Comparison of ENCODE assay signal across 21 mouse cellular contexts in genomic region chr6:72792641-72793040, GRCm38 (mm10). TPM values are rescaled to one million over a fixed set of nuclear protein-coding genes. Genes with fewer than 3 reads are reported as not detected.
"Had no signal": no experiment of that assay in that cellular context is flagged by ENCODE, and none has a peak within 500 bp of the region (broad histone marks: within the 10 kb centered on the region; RNA-seq: fewer than 3 reads in every experiment).

No protein-coding gene starts in this region.

- ATAC-seq: forebrain, embryonic 13.5 days; forebrain, embryonic 14.5 days; forebrain, embryonic 15.5 days; forebrain, embryonic 16.5 days; forebrain, postnatal 0 days had no signal

- DNase-seq: cerebellum, adult 8-10 months; cerebellum, adult 9-10 months; cerebellum, adult 9-11 months; cerebellum, postnatal 25 days; cerebellum, postnatal 36 days; embryo, embryonic 11 days; forebrain, postnatal 0 days; gastrocnemius, adult 2 months; gastrocnemius, postnatal 10 days; gastrocnemius, postnatal 14 days; gastrocnemius, postnatal 25 days; gastrocnemius, postnatal 36 days; heart, adult 11 months; heart, adult 18-20 months; heart, adult 2 months had no signal

RNA-seq across cellular contexts. Expression of gene Tcf7l1, which starts 3.6 kb away (rescaled TPM):
- total RNA-seq: common myeloid progenitor, adult 5-6 weeks; granulocyte monocyte progenitor cell, adult 5-6 weeks had no signal
